Mouse (Mus musculus) right cerebral cortex, postnatal 4 days (tissue): ENCODE measurements around the gene Mkln1.
A peak's percentile ranks its signal among the peaks of the same experiment; 100 is the strongest.

Source experiments
- DNase-seq: peaks from one replicate; pipeline ENCODE4 v3.0.0-alpha.2; 2022

Gene Mkln1

GRCm38 (mm10) chr6:31518338-31518698 is 119.8 kb downstream of the Mkln1 start:
- DNase-seq, result no peak

- peak; percentile 37 for DNase-seq
These were observed 120.5 kb downstream of the Mkln1 start for GRCm38 (mm10) chr6:31519001-31519471.

GRCm38 (mm10) chr6:31520486-31521215 is 122.1 kb downstream of the Mkln1 start:
- DNase-seq, result no peak

- DNase-seq, result no peak
These were observed 123.2 kb downstream of the Mkln1 start for GRCm38 (mm10) chr6:31521491-31522355.

GRCm38 (mm10) chr6:31522478-31522877 is 123.9 kb downstream of the Mkln1 start:
- no peak for DNase-seq

- DNase-seq, result no peak
These were observed 124.5 kb downstream of the Mkln1 start for GRCm38 (mm10) chr6:31523039-31523438.

- no peak for DNase-seq
These were observed 125.1 kb downstream of the Mkln1 start for GRCm38 (mm10) chr6:31523657-31524056.

- no peak for DNase-seq
These were observed 125.6 kb downstream of the Mkln1 start for GRCm38 (mm10) chr6:31524121-31524520.

- DNase-seq, result no peak
These were observed 126.1 kb downstream of the Mkln1 start for GRCm38 (mm10) chr6:31524647-31525046.

- peak; percentile 74 for DNase-seq
These were observed 126.8 kb downstream of the Mkln1 start for GRCm38 (mm10) chr6:31525231-31525900.

- no peak for DNase-seq
These were observed 128.4 kb downstream of the Mkln1 start for GRCm38 (mm10) chr6:31526929-31527328.

GRCm38 (mm10) chr6:31527897-31528296 is 129.4 kb downstream of the Mkln1 start:
- peak; percentile 69 for DNase-seq

GRCm38 (mm10) chr6:31528339-31528738 is 129.8 kb downstream of the Mkln1 start:
- no peak for DNase-seq

GRCm38 (mm10) chr6:31531880-31532279 is 133.3 kb downstream of the Mkln1 start:
- no peak for DNase-seq

GRCm38 (mm10) chr6:31534705-31535104 is 136.2 kb downstream of the Mkln1 start:
- DNase-seq, result no peak

GRCm38 (mm10) chr6:31537193-31537592 is 138.7 kb downstream of the Mkln1 start:
- DNase-seq, result no peak

GRCm38 (mm10) chr6:31538112-31538511 is 139.6 kb downstream of the Mkln1 start:
- no peak for DNase-seq

GRCm38 (mm10) chr6:31540018-31540417 is 141.5 kb downstream of the Mkln1 start:
- DNase-seq, result no peak

GRCm38 (mm10) chr6:31544318-31544717 is 145.8 kb downstream of the Mkln1 start:
- DNase-seq, result no peak

GRCm38 (mm10) chr6:31549361-31550051 is 151.0 kb downstream of the Mkln1 start:
- peak; percentile 35 for DNase-seq

GRCm38 (mm10) chr6:31550876-31551532 is 152.5 kb downstream of the Mkln1 start:
- no peak for DNase-seq

- DNase-seq, result no peak
These were observed 158.0 kb downstream of the Mkln1 start for GRCm38 (mm10) chr6:31556460-31557100.
